Mouse (Mus musculus) hematopoietic stem cell, adult 5-6 weeks (primary cell): ENCODE measurements around the gene Rpl26. TPM values are rescaled to one million over a fixed set of nuclear protein-coding genes. Genes with fewer than 3 reads are reported as not detected.
A peak's percentile ranks its signal among the peaks of the same experiment; 100 is the strongest.
"Not testable (repeated sequence)": the region's sequence is repeated elsewhere in the genome, so short reads cannot be mapped to it uniquely, and the experiment has no call there.

Experiments
- ATAC-seq, 2 experiments: fragments of 125-278 bp in 1 of 2; replicated peaks in 1 of 2; 2 replicates each; pipeline ENCODE4 v1.8.0; 2016 to 2017; ENCODE audit warnings: inconsistent platforms in 2 of 2, mild to moderate bottlenecking in 2 of 2, moderate number of reproducible peaks in 2 of 2, low read depth in 1 of 2, moderate TSS enrichment in 1 of 2; ENCODE audit not compliant: low FRiP score in 2 of 2, poor library complexity in 2 of 2, severe bottlenecking in 2 of 2, insufficient read depth in 1 of 2, low TSS enrichment in 1 of 2
- total RNA-seq: library from RNA; stranded (forward); fragments of 172-1452, 232-1000 nt; gene quantifications from 2 replicates; pipeline ENCODE4 v1.2.3, GENCODE M21; 2017

Gene Rpl26
- total RNA-seq, 1 experiment from 2014 or later, result 7,582 TPM

GRCm38 (mm10) chr11:68903775-68904174 lies 2.4 kb downstream of the Rpl26 start:
- no peak for ATAC-seq

DNA sequence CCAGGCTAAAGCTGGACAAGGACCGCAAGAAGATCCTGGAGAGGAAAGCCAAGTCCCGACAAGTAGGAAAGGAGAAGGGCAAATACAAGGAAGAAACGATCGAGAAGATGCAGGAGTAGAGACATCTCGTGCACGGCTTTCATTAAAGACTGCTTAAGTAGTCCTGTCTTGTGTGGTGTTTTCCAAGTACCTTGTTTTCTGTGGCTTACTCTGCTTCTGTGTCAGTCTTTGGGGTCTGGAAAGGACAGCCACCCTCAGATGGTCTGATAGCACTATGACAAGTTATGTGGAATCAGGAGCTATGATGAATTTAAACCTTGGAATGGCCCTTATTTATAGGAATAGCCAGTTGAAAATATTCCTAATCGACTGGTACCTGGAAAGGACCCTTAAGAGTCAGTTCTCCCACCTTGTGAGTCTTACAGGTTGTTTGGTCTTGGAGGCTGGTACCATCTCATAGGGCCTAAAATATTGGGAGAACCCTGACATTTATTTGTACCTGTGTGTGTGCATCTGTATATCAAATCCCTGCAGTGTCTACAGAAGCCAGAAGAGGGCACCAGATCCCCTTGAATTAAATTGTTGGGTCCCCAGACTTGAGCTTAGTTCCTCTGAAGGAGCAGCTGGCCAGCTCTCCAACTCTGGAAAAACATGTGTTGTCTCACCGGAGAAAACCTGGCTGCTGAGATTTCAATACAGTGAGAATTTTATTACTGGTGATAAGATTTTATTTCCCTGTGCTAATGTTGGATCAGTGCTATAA lies 3.2 kb downstream of the Rpl26 start:
- 0 out of 4 replicates have a peak, but pooled peaks of 1 of the 2 experiments have one; percentile 30 for ATAC-seq

DNA sequence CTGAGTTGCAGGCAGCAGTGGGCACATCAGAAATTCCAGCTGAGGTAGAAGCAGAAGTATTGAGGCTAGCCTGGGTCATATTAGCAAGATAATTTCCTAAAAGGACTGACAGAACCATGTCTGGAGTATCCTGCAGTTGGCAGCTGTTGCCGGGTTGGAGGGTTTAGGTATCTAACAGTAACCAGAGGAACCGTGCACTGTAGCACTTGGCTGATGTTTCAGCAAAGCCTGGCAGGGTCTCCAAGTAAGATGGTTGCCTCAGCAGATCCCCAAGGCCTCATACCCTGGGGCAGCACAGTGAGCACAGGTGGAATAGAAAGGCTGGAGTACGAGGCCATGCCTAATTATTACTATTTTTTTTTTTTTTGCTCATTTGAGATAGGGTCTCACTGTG lies 3.8 kb downstream of the Rpl26 start:
- ATAC-seq, result no peak

DNA sequence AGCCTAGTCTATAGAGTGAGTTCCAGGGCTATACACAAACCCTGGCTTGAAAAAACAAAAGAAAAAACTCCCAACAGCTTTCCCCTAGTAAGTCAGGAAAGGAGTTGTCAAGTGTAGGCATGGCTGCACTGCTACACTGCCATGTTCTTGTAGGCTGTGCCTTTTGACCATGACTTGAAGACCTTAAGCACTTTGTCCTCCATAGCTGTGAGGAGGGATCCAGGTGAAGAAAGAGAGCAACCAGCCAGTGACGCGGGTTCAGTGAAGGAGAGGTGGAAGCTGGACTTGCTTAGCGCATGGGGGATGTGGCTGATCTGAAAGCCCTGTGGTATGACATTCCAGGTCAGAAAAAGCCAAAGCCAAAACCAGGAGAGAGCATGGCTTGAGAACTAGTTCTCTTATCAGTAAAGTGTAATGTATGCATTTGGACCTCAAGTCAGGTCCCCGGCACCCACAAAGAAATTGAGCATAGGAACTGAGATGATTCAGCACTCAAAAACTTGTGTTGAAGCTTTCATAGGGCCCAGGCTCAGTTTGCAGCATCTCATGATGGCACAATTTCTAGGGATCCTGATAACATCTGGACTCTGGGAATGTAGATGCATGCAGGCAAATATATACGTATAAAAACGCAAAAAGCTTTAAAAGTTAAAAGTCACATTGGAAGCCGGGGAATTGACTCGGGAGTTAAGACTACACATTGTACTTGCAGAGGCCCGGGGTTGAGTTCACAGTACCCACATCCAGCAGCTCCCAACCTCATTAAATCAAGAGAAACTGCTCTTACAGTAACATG lies 4.5 kb downstream of the Rpl26 start:
- no peak for ATAC-seq

DNA sequence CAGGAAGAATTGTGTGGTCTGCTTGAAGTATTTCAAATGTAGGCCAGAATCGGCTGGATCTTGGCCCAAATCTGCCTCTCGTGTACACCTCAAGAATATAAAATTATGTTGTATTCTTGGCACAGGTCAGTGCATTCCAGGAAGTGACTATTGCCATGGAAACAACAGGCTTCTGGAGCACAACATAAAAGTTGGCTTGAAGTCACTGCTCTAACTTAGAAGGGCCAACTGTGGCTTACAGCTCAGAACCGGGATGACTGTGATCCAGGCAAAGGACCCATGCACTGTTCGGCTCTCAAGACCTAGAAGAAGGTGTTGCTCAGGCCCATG lies 5.0 kb downstream of the Rpl26 start:
- ATAC-seq, result no peak

GRCm38 (mm10) chr11:68907251-68907650 lies 5.9 kb downstream of the Rpl26 start:
- no peak for ATAC-seq

DNA sequence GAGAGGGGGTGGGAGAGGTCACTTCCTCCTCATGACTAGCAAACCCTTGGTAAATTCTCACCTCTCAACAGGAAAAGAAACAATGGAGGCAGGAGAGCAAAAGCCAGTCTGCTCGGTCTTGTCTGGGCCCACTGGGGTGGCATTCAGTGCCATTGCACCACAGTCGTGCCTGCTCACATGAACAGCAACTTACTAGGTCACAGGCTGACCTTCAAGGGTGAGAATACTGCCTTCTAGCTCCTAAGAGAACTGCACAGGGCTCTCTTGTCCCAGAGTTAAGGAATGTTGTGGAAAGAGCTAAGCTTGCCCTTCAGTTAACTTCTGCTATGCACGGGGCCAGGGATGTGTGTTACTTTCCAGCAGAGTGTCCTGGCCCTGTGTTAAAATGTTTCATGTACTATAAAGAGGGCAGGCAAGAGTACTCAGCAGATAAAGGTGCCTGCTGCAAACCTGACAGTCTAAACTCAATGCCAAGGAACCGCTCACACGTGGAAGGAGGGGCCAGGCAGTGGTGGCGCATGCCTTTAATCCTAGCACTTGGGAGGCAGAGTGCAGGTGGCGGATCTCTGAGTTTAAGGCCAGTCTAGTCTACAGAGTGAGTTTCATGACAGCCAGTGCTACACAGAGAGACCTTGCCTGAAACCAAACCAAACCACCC lies 7.6 kb downstream of the Rpl26 start:
- no peak for ATAC-seq

- ATAC-seq, result no peak
These were observed 10.3 kb downstream of the Rpl26 start for GRCm38 (mm10) chr11:68911531-68912177.

DNA sequence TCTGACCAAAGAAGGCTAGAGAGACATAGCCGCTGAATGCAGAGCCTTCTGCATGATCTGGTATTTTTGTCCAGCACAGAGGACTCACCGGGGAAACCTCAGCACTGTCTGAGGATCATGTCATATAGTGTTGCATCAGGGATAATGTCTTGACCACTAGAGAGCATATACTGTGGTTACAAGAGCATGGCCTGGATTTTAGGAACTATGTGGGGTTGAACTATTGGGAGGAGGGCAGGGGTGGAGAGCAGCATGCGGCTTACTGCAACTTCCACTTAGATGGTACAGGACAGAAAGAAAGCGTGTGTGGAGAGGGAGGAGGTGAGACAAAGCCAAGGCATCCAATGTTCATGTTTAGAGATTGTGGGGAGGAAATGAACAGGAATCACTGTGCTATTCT lies 13.2 kb downstream of the Rpl26 start:
- no peak for ATAC-seq

DNA sequence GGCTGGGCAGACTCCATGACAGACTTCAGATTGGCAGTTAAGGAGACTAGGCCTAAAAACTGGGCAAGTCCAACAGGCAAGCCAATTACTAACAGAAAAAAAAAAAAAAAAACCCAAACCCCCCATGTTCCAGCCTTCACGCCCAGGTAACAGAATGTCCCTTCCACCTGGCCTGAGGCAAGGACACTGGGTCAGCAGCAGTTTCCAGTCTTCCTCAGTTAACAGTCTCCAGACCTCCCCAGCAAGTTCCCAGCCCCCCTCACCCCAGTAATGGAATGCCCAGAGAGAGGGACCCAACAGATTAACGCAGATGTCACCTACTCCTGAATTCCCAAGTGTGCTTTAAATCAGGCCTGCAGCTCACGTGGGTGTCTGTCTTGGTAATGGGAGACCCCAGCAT lies 21.8 kb downstream of the Rpl26 start:
- ATAC-seq, result no peak

DNA sequence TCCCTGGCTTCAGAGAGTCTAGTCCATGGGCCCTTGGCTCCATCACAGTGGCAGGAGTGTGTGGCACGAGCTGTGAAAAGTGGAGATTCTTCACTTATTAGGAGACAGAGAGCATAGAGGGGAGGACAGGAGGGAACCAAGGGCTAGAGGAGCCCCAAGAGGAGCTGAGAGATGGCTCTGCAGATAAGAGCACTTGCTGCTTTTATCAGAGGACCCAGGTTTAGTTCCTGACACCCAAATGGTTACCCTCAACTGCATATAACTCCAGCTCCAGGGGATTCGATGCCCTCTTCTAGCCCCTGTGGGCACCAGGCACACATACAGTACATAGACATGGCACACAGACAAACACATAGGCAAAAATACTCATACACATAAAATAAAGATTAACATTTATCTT lies 23.4 kb downstream of the Rpl26 start:
- ATAC-seq, result no peak

DNA sequence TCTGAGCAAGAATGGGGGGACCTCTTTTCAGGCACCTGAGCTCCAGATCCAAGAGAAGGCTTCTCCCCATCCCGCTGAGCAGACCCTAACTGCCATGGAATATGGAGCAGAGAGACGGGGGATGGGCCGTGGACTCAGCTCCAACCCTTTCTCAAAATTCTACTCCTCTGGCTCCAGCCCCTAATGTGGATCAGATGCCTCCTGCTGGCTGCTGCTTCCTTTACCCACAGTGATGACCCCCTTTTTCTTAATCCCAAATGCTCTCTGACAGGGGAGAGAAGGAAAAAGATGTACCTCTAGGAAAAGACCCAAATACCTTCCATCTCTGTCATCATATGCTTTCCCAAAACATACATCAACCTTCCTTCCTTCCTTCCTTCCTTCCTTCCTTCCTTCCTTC lies 25.6 kb downstream of the Rpl26 start, which contains the start of gene Odf4:
Odf4 (minus strand) TSS at position 101 of the 400 bp plus-strand sequence.
- ATAC-seq, result no peak

DNA sequence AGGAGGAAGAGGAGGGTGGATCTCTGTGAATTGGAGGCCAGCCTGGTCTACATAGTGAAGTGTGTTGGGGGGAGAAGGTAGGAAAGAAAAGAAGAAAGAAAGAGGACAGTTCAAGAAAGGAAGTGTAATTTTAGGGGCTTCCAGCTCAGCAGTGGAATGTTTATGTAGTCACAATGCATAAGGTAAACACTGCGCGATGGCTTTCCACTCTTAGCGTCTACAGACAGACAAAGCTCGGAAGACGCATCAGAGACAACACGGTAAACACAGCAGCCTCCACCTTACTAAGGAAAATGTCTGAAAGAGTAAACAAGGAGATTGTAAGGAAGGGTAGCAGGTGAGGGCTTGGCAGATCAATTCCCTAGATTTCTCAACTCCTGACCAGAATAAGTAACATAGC lies 28.6 kb downstream of the Rpl26 start:
- ATAC-seq, result no peak

- ATAC-seq, result no peak
These were observed 32.6 kb downstream of the Rpl26 start for GRCm38 (mm10) chr11:68933885-68934507.

GRCm38 (mm10) chr11:68936951-68937350 lies 35.6 kb downstream of the Rpl26 start:
- not testable (repeated sequence) for ATAC-seq

GRCm38 (mm10) chr11:68939451-68940304 lies 38.3 kb downstream of the Rpl26 start:
- peak; percentile 96 to 99 for ATAC-seq

DNA sequence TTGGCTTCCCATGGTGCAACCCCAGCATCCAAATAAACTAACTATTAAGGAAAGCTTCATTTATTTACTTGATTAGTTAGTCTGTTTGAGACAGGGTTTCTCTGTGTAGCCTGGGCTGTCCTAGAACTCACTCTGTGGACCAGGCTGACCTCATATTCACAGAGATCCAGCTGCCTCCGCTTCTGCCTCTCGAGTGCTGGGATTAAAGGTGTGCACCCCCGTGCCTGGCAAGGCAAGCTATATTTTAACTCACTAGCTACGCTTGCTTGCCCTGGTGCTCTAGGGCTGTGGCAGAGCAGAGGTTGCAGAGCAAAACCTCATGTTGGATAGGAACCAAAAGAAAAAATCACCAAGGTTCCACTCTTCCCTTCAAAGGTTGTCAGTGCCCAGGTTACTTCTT lies 39.1 kb downstream of the Rpl26 start:
- ATAC-seq, result no peak
